Mouse (Mus musculus) lung, embryonic 14.5 days (tissue): ENCODE results near the gene Slc24a4. TPM values are rescaled to one million over a fixed set of nuclear protein-coding genes. Genes with fewer than 3 reads are reported as not detected.
A peak's percentile ranks its signal among the peaks of the same experiment; 100 is the strongest.

ENCODE experiments used
- ATAC-seq: fragments of 200-750 bp; cut with Nextera tagmentation; 2 replicates; pipeline ENCODE4 v1.8.0; 2017; ENCODE audit warnings: mild to moderate bottlenecking, moderate TSS enrichment, moderate library complexity; ENCODE audit not compliant: insufficient read depth
- DNase-seq: peaks from one replicate; pipeline ENCODE4 v3.0.0-alpha.2; 2015
- H3K27ac ChIP-seq: fragments of 300-500 bp; sonication (generic); 2 replicates; pipeline ENCODE4 v1.5.1; 2014; ENCODE audit warnings: low read depth, mild to moderate bottlenecking, moderate library complexity
- H3K27me3 ChIP-seq: fragments of 300-500 bp; sonication (generic); 2 replicates; pipeline ENCODE4 v1.6.1; 2014; ENCODE audit warnings: low read length, control low read depth; ENCODE audit not compliant: insufficient read depth
- H3K36me3 ChIP-seq: fragments of 300-500 bp; sonication (generic); 2 replicates; pipeline ENCODE4 v1.6.1; 2014; ENCODE audit warnings: control low read depth; ENCODE audit not compliant: insufficient read depth
- H3K4me1 ChIP-seq: fragments of 300-500 bp; sonication (generic); 2 replicates; pipeline ENCODE4 v1.6.1; 2014; ENCODE audit warnings: antibody characterized with exemption, control low read depth; ENCODE audit not compliant: insufficient read depth
- H3K4me2 ChIP-seq: fragments of 300-500 bp; sonication (generic); 2 replicates; pipeline ENCODE4 v1.6.1; 2014; ENCODE audit warnings: mild to moderate bottlenecking
- H3K4me3 ChIP-seq: fragments of 300-500 bp; sonication (generic); 2 replicates; pipeline ENCODE4 v1.5.1; 2014; ENCODE audit warnings: low read depth, low read length
- H3K9ac ChIP-seq: fragments of 300-500 bp; sonication (generic); 2 replicates; pipeline ENCODE4 v1.6.1; 2014
- H3K9me3 ChIP-seq: fragments of 300-500 bp; sonication (generic); 2 replicates; pipeline ENCODE4 v1.6.1; 2016; ENCODE audit warnings: low read depth, low read length, control low read depth
- CTCF ChIP-seq: IDR thresholded peaks from 2 replicates; pipeline ENCODE4 v1.5.1; 2016; ENCODE audit warnings: antibody characterized with exemption, low read depth
- WGBS: fragments of 180-500 bp; shearing (Covaris S2); extraction: QIAGEN DNeasy Blood & Tissue Kit; methylation state at CpG from one replicate; pipeline ENCODE4 v1.1.7; 2014; 5-methylcytosine and 5-hydroxymethylcytosine counted together
- polyA plus RNA-seq: library from polyadenylated mRNA; unstranded; fragments of >200 nt; fragmentation: Nextera tagmentation; extraction: Ambion mirVana; gene quantifications from 2 replicates; pipeline ENCODE4 v1.2.1, GENCODE M21; 2014

Gene Slc24a4
- polyA plus RNA-seq, 1 experiment from 2014 or later = 0.89 TPM

DNA sequence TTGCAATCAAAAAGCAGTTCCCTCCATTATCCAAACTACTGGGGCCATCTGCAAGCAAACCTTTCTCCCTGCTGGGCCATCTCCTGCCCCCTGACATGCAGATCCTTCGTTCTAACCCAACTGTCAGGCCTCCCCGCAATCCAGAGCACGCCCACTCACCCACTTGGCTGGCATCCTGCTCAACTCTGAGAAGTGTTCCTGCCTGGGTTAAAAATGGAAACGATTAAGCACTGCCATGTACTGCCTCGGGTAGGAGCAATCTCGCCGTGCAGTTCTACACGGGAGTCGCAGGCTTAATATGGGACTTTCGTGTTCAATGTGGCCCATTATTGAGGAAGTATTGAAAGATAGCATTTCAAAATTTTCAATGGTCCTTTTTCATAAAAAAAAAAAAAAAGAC, 11.2 kb downstream of the Slc24a4 start:
- DNase-seq (no peak), ATAC-seq (no peak)
- no peak overlapping the region for H3K27ac ChIP-seq
- H3K36me3 ChIP-seq = no peaks in the 10 kb centered on the region
- H3K9ac ChIP-seq = no peak overlapping the region
- no peaks in the 10 kb centered on the region for H3K4me1 ChIP-seq
- WGBS = 76% methylated on average over 10 of the region's 10 CpGs
- no peak overlapping the region for H3K4me2 ChIP-seq
- no peak overlapping the region for H3K4me3 ChIP-seq
- no peaks in the 10 kb centered on the region for H3K9me3 ChIP-seq
- no peak for TF ChIP-seq CTCF
- H3K27me3 ChIP-seq = no peaks in the 10 kb centered on the region

DNA sequence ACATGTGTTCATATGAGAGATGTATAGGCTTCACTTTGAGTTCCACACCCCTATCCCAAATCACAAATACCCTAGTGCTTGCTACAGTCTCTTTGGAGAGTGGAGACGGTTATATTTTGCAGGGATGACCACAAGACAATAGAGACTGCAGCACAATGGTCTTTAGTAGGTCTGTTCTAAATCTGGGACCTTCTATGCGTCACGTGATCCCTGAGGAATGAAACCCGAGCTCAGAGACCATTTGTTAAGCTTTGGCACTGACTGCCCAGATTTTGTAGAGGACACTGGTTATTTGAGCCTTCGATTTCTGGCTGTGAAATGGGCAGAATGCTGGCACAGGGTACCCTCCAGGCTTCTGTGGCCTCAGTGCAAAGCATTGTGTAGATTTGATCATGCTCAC, 12.8 kb downstream of the Slc24a4 start:
- ATAC-seq (no peak), DNase-seq (no peak)
- H3K4me2 ChIP-seq = no peak overlapping the region
- H3K36me3 ChIP-seq = no peaks in the 10 kb centered on the region
- no peaks in the 10 kb centered on the region for H3K4me1 ChIP-seq
- TF ChIP-seq CTCF = no peak
- no peak overlapping the region for H3K4me3 ChIP-seq
- H3K9me3 ChIP-seq = no peaks in the 10 kb centered on the region
- no peak overlapping the region for H3K9ac ChIP-seq
- H3K27me3 ChIP-seq = no peaks in the 10 kb centered on the region
- no peak overlapping the region for H3K27ac ChIP-seq
- 58% methylated on average over 5 of the region's 5 CpGs for WGBS

DNA sequence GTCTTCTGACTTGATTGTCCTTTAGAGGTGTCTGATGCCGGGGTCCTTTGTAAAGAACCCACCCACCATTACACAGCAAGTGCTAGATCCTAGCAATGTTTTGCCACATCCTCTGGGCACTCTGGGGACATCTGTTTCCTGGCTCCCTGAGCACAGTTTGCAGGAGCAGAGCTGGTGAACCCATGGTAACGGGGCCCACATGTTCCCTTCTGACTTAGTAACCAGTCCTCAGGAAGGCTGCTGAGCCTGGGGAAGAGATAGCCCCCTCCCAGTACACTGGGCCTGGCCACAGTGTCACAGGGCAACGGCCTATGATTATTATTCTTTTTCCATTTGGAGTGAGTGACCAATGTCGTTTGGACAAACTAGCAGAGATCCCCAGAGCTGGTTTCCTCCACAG, 19.1 kb downstream of the Slc24a4 start:
- no peak overlapping the region for H3K9ac ChIP-seq
- TF ChIP-seq CTCF = no peak
- no peak overlapping the region for H3K4me2 ChIP-seq
- DNase-seq (no peak), ATAC-seq (no peak)
- no peaks in the 10 kb centered on the region for H3K27me3 ChIP-seq
- H3K36me3 ChIP-seq = no peaks in the 10 kb centered on the region
- no peaks in the 10 kb centered on the region for H3K9me3 ChIP-seq
- WGBS = 54% methylated on average over 4 of the region's 4 CpGs
- H3K4me1 ChIP-seq = no peaks in the 10 kb centered on the region
- H3K27ac ChIP-seq = no peak overlapping the region
- no peak overlapping the region for H3K4me3 ChIP-seq

DNA sequence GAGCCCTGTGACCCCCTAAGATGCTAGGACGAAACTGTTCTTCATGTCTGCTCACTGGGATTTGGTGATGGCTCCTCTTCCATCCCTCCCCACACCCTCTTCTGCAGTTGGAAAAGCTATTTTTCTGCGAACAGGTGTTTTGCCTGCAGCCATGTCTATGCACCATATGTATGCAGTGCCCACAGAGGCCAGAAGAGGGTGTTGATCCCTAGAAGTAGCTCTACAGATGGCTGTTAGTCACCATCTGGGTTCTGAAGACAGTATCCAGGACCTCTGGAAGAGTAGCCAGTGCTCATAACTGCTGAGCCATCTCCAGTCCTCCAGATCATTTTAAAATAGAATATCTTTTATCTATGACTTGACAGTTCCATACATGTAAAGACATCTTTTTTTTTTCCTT, 20.2 kb downstream of the Slc24a4 start:
- H3K27ac ChIP-seq = no peak overlapping the region
- peak; percentile 48 for TF ChIP-seq CTCF
- H3K9ac ChIP-seq = no peak overlapping the region
- H3K4me3 ChIP-seq = no peak overlapping the region
- H3K36me3 ChIP-seq = no peaks in the 10 kb centered on the region
- WGBS = 83% methylated on average over 2 of the region's 2 CpGs
- peak; percentile 33 for DNase-seq
- H3K9me3 ChIP-seq = no peaks in the 10 kb centered on the region
- no peak overlapping the region for H3K4me2 ChIP-seq
- no peak for ATAC-seq
- no peaks in the 10 kb centered on the region for H3K4me1 ChIP-seq
- H3K27me3 ChIP-seq = no peaks in the 10 kb centered on the region

DNA sequence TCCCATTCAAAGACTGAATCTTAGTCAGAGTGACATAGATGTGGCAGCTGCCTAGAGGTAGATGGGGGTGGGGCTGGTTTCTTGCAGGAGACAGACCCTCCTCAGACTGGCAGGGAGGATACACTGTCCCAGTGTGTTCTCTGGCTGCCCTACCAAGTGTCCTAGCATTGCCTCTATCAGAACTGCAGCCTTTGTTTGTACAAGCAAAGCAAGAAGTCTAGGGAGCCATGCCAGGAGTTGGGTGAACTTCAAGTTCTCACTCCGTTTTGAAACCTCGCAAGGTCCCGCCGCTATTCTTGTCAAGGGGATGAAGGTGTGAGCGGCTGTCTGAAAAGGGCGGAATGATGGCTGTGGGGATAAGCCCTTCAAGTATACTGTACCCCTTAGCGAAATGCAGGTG, 22.7 kb downstream of the Slc24a4 start:
- H3K36me3 ChIP-seq = no peaks in the 10 kb centered on the region
- DNase-seq (no peak), ATAC-seq (no peak)
- no peaks in the 10 kb centered on the region for H3K27me3 ChIP-seq
- H3K4me2 ChIP-seq = no peak overlapping the region
- no peak overlapping the region for H3K9ac ChIP-seq
- TF ChIP-seq CTCF = no peak
- H3K4me1 ChIP-seq = no peaks in the 10 kb centered on the region
- no peak overlapping the region for H3K27ac ChIP-seq
- H3K9me3 ChIP-seq = no peaks in the 10 kb centered on the region
- H3K4me3 ChIP-seq = no peak overlapping the region
- WGBS = 77% methylated on average over 7 of the region's 7 CpGs

DNA sequence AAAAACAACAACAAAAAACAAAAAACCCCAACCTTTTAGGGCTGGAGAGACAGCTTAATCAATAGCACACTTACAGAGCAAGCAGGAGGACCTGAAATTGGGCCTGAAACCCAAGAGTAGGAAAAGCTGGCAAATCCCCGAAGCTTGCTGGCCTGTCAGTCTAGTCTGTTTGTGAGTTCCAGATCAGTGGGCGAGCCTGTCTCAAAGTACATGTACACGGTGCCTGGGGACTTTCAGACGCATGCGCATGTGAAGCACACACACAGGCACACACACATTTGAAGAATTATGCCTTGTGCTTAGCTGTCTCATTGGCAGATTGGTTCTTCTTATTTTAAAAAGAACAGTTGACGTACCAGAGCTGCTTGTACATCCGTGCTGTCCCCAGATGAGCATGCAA, 25.3 kb downstream of the Slc24a4 start:
- Histone ChIP-seq H3K27me3 (no peaks in the 10 kb centered on the region), H3K27ac (no peak overlapping the region), H3K9me3 (no peaks in the 10 kb centered on the region), H3K36me3 (no peaks in the 10 kb centered on the region), H3K4me1 (no peaks in the 10 kb centered on the region), H3K4me3 (no peak overlapping the region), H3K9ac (no peak overlapping the region), H3K4me2 (no peak overlapping the region)
- DNase-seq (no peak), ATAC-seq (no peak)
- no peak for TF ChIP-seq CTCF
- 92% methylated on average over 7 of the region's 7 CpGs for WGBS

DNA sequence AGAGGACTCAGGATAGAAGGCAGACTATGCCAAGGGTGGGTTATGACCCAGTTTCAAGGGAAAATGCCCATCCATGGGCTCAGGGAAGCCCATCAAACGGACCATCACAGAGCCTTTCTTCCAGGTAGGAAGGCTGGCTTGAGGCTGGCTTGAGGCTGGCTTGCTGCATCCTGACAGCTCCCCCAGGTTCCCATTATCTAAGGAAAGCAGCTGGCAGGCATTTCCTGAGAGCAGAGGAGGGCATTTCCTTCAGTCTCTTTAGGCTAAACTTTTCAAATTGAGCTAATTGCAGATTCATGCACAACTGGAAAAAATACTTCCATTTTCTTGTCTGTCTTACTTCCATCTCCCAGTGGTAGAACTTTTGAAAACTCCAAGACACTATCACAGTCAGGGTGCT, 26.3 kb downstream of the Slc24a4 start:
- no peaks in the 10 kb centered on the region for H3K27me3 ChIP-seq
- peak; percentile 44 for DNase-seq
- H3K9me3 ChIP-seq = no peaks in the 10 kb centered on the region
- H3K4me1 ChIP-seq = no peaks in the 10 kb centered on the region
- no peak overlapping the region for H3K9ac ChIP-seq
- WGBS = 54% methylated on average over 1 of the region's 1 CpGs
- ATAC-seq = no peak
- TF ChIP-seq CTCF = no peak
- H3K27ac ChIP-seq = no peak overlapping the region
- no peaks in the 10 kb centered on the region for H3K36me3 ChIP-seq
- H3K4me3 ChIP-seq = no peak overlapping the region
- no peak overlapping the region for H3K4me2 ChIP-seq

DNA sequence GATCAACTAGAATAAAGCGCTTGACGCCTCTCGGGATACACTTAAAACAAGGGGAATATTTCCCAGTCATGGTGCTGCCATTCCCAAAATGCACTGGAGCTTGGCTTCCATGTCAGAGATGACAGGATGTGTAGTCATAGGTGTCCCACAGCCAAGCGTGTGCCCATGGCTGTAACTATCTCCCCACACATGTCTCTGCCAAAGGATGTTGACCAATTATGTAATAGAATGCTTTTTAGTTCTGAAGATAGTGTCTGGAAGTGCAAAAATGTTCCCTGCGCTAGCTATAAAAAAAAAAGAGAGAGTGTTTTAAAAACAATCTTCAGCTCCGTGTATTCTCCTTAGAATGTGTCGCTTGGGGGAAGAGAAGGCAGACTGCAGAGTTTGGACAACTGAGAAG, 36.1 kb downstream of the Slc24a4 start:
- TF ChIP-seq CTCF = no peak
- H3K36me3 ChIP-seq = no peaks in the 10 kb centered on the region
- no peak overlapping the region for H3K9ac ChIP-seq
- no peak overlapping the region for H3K4me2 ChIP-seq
- ATAC-seq (no peak), DNase-seq (no peak)
- peaks cover 4% of the 10 kb centered on the region for H3K4me1 ChIP-seq
- H3K27ac ChIP-seq = no peak overlapping the region
- no peak overlapping the region for H3K4me3 ChIP-seq
- H3K27me3 ChIP-seq = no peaks in the 10 kb centered on the region
- 77% methylated on average over 7 of the region's 7 CpGs for WGBS
- H3K9me3 ChIP-seq = no peaks in the 10 kb centered on the region
